Mouse (Mus musculus) MEL (cell line): ENCODE results near the gene Rin2. TPM values are rescaled to one million over a fixed set of nuclear protein-coding genes. Genes with fewer than 3 reads are reported as not detected.

Source experiments
- DNase-seq: peaks from one replicate; pipeline ENCODE4 v3.0.0; 2011; ENCODE audit warnings: low read depth, low spot score
- H3K27ac ChIP-seq: 2 replicates; pipeline ENCODE4 v1.5.1; 2012; ENCODE audit warnings: low read depth, mild to moderate bottlenecking, control low read depth, low read length, moderate library complexity; ENCODE audit not compliant: control insufficient read depth
- H3K27me3 ChIP-seq, 2 experiments: fragments of 150-350 bp in 1 of 2; sonication (generic) in 1 of 2; 2 replicates each; pipeline ENCODE4 v1.6.1; 2012; ENCODE audit warnings: low read length in 2 of 2, mild to moderate bottlenecking in 2 of 2, improper control_type of control experiment in 1 of 2, moderate library complexity in 1 of 2; ENCODE audit not compliant: insufficient read depth in 2 of 2, control insufficient read depth in 1 of 2
- H3K36me3 ChIP-seq, 2 experiments: 2 replicates each; pipeline ENCODE4 v1.6.1; 2012 to 2014; ENCODE audit warnings: low read length in 2 of 2, improper control_type of control experiment in 1 of 2, inconsistent platforms in 1 of 2, mild to moderate bottlenecking in 1 of 2; ENCODE audit not compliant: insufficient read depth in 2 of 2, control insufficient read depth in 1 of 2
- H3K4me1 ChIP-seq, 2 experiments: fragments of 150-350 bp in 1 of 2; sonication (generic) in 1 of 2; 2 replicates each; pipeline ENCODE4 v1.6.1; 2012; ENCODE audit warnings: low read length in 2 of 2, improper control_type of control experiment in 1 of 2, mild to moderate bottlenecking in 1 of 2; ENCODE audit not compliant: insufficient read depth in 2 of 2, control insufficient read depth in 1 of 2
- H3K4me3 ChIP-seq, 2 experiments: fragments of 150-350 bp in 1 of 2; sonication (generic) in 1 of 2; 2 replicates each; pipeline ENCODE4 v1.5.1; 2012; ENCODE audit warnings: low read depth in 2 of 2, low read length in 2 of 2, mild to moderate bottlenecking in 2 of 2, moderate library complexity in 2 of 2, control low read depth in 1 of 2, improper control_type of control experiment in 1 of 2; ENCODE audit not compliant: control insufficient read depth in 1 of 2, insufficient read depth in 1 of 2
- H3K79me2 ChIP-seq: 2 replicates; pipeline ENCODE4 v1.6.1; 2012; ENCODE audit warnings: mild to moderate bottlenecking, low read length, moderate library complexity; ENCODE audit not compliant: control insufficient read depth, poor library complexity, insufficient read depth
- H3K9ac ChIP-seq: 2 replicates; pipeline ENCODE4 v1.6.1; 2012; ENCODE audit warnings: low read depth, mild to moderate bottlenecking, control low read depth, low read length, moderate library complexity; ENCODE audit not compliant: control insufficient read depth, poor library complexity, severe bottlenecking
- H3K9me3 ChIP-seq: fragments of 150-350 bp; sonication (generic); replicated peaks from 2 replicates; pipeline ENCODE4 v1.6.1; 2012; ENCODE audit warnings: mild to moderate bottlenecking, low read length, improper control_type of control experiment, moderate library complexity; ENCODE audit not compliant: insufficient read depth
- CTCF ChIP-seq, 3 experiments: IDR thresholded peaks in 2 of 3; conservative IDR thresholded peaks in 1 of 3; 2 replicates each; pipeline ENCODE4 v1.5.1; 2011 to 2012; ENCODE audit warnings: low read length in 3 of 3, low read depth in 2 of 3, mild to moderate bottlenecking in 2 of 3, improper control_type of control experiment in 1 of 3, inconsistent platforms in 1 of 3, mixed read lengths in 1 of 3, moderate library complexity in 1 of 3; ENCODE audit not compliant: control insufficient read depth in 1 of 3, insufficient read depth in 1 of 3, poor library complexity in 1 of 3, severe bottlenecking in 1 of 3
- ETS1 ChIP-seq: IDR thresholded peaks from 2 replicates; pipeline ENCODE4 v1.6.1; 2012; ENCODE audit warnings: low read depth, mild to moderate bottlenecking, inconsistent platforms, low read length, improper control_type of control experiment, moderate library complexity
- GABPA ChIP-seq: IDR thresholded peaks from 2 replicates; pipeline ENCODE4 v1.6.1; 2012; ENCODE audit warnings: low read depth, mild to moderate bottlenecking, inconsistent platforms, low read length, improper control_type of control experiment, moderate library complexity
- GATA1 ChIP-seq: IDR thresholded peaks from 2 replicates; pipeline ENCODE4 v1.6.1; 2011; ENCODE audit warnings: low read depth, low read length, improper control_type of control experiment
- HCFC1 ChIP-seq: IDR thresholded peaks from 2 replicates; pipeline ENCODE4 v1.6.1; 2012; ENCODE audit warnings: low read depth, mild to moderate bottlenecking, inconsistent platforms, low read length, improper control_type of control experiment, moderate library complexity
- MAX ChIP-seq: IDR thresholded peaks from 2 replicates; pipeline ENCODE4 v1.6.1; 2011; ENCODE audit warnings: low read length, improper control_type of control experiment
- MAZ ChIP-seq: IDR thresholded peaks from 2 replicates; pipeline ENCODE4 v1.6.1; 2012; ENCODE audit warnings: low read depth, mild to moderate bottlenecking, inconsistent platforms, low read length, improper control_type of control experiment
- MEF2A ChIP-seq: IDR thresholded peaks from 2 replicates; pipeline ENCODE4 v1.6.1; 2014; ENCODE audit warnings: low read depth, mild to moderate bottlenecking, inconsistent platforms, low read length, improper control_type of control experiment; ENCODE audit not compliant: poor library complexity, insufficient replicate concordance, severe bottlenecking; ENCODE audit errors: extremely low read depth
- NELFE ChIP-seq: IDR thresholded peaks from 2 replicates; pipeline ENCODE4 v1.6.1; 2011; ENCODE audit warnings: low read depth, low read length, improper control_type of control experiment
- RAD21 ChIP-seq: IDR thresholded peaks from 2 replicates; pipeline ENCODE4 v1.6.1; 2011; ENCODE audit warnings: mild to moderate bottlenecking, low read depth, low read length, improper control_type of control experiment
- TAL1 ChIP-seq: IDR thresholded peaks from 2 replicates; pipeline ENCODE4 v1.6.1; 2012; ENCODE audit warnings: mild to moderate bottlenecking, inconsistent platforms, low read length, moderate library complexity, mixed read lengths
- TCF12 ChIP-seq: IDR thresholded peaks from 2 replicates; pipeline ENCODE4 v1.6.1; 2014; ENCODE audit warnings: low read depth, mild to moderate bottlenecking, inconsistent platforms, low read length, improper control_type of control experiment, moderate library complexity
- UBTF ChIP-seq: IDR thresholded peaks from 2 replicates; pipeline ENCODE4 v1.6.1; 2012; ENCODE audit warnings: low read depth, mild to moderate bottlenecking, inconsistent platforms, low read length, improper control_type of control experiment, moderate library complexity, borderline replicate concordance; ENCODE audit not compliant: insufficient read depth
- USF1 ChIP-seq: IDR thresholded peaks from 2 replicates; pipeline ENCODE4 v1.6.1; 2014; ENCODE audit warnings: low read depth, mild to moderate bottlenecking, inconsistent platforms, low read length, improper control_type of control experiment, moderate library complexity
- USF2 ChIP-seq, 2 experiments: IDR thresholded peaks; 2 replicates each; pipeline ENCODE4 v1.6.1; 2011 to 2012; ENCODE audit warnings: improper control_type of control experiment in 2 of 2, low read length in 2 of 2, borderline replicate concordance in 1 of 2, inconsistent platforms in 1 of 2, low read depth in 1 of 2, mild to moderate bottlenecking in 1 of 2; ENCODE audit not compliant: insufficient read depth in 1 of 2
- ZC3H11A ChIP-seq: IDR thresholded peaks from 2 replicates; pipeline ENCODE4 v1.6.1; 2012; ENCODE audit warnings: low read depth, mild to moderate bottlenecking, inconsistent platforms, low read length, improper control_type of control experiment
- ZMIZ1 ChIP-seq: IDR thresholded peaks from 2 replicates; pipeline ENCODE4 v1.6.1; 2012; ENCODE audit warnings: low read depth, mild to moderate bottlenecking, inconsistent platforms, low read length, improper control_type of control experiment, moderate library complexity
- ZNF384 ChIP-seq: IDR thresholded peaks from 2 replicates; pipeline ENCODE4 v1.6.1; 2012; ENCODE audit warnings: low read depth, mild to moderate bottlenecking, inconsistent platforms, low read length, improper control_type of control experiment
- polyA plus RNA-seq, 2 experiments: library from polyadenylated mRNA; stranded (reverse) in 1 of 2; unstranded in 1 of 2; fragments of >175 nt in 1 of 2; fragments of >200 nt in 1 of 2; gene quantifications; 2 replicates each; pipeline versions ENCODE4 v1.2.1 to v1.2.4; 2012; ENCODE audit warnings: low replicate concordance in 2 of 2, low read depth in 1 of 2; ENCODE audit not compliant: insufficient read length in 2 of 2, insufficient read depth in 1 of 2, missing spikeins in 1 of 2
- total RNA-seq: library from RNA; depleted of rRNA; stranded (reverse); fragments of 300-350 nt; gene quantifications from 2 replicates; pipeline ENCODE4 v1.2.3, GENCODE M21; 2012

Gene Rin2
- total and polyA plus RNA-seq, 3 experiments: 0.01 TPM; not detected in 2

- no peaks in the 10 kb centered on the region for H3K9me3 ChIP-seq
- no peak for DNase-seq
- H3K79me2 ChIP-seq: no peaks in the 10 kb centered on the region
- TF ChIP-seq CTCF (IDR thresholded peaks at IDR 0.05 in 2 of 3, conservative IDR thresholded peaks at IDR 0.05 in 1 of 3; ENCODE audit: control insufficient read depth in 1 of 3, insufficient read depth in 1 of 3, low read depth in 2 of 3, low read length in 3 of 3, poor library complexity in 1 of 3, severe bottlenecking in 1 of 3) (no peak), MAX (no peak), ZC3H11A (no peak), GATA1 (no peak), USF2 (IDR thresholded peaks at IDR 0.05; ENCODE audit: borderline replicate concordance in 1 of 2, insufficient read depth in 1 of 2, low read depth in 1 of 2, low read length in 2 of 2) (no peak), MAZ (no peak), HCFC1 (no peak), ZMIZ1 (no peak), MEF2A (no peak), ZNF384 (no peak), UBTF (no peak), RAD21 (no peak), GABPA (no peak), USF1 (no peak), ETS1 (no peak), NELFE (no peak)
- TF ChIP-seq, all 39 proteins: peak for 0
- H3K4me1 ChIP-seq: no peaks in the 10 kb centered on the region
- no peaks in the 10 kb centered on the region for H3K27me3 ChIP-seq
- H3K4me3 ChIP-seq: no peak overlapping the region
- no peaks in the 10 kb centered on the region for H3K36me3 ChIP-seq
- H3K27ac ChIP-seq: no peak overlapping the region
- no peak overlapping the region for H3K9ac ChIP-seq
Observed at GRCm38 (mm10) chr2:145831949-145832835, 157.2 kb downstream of the Rin2 start.

DNA sequence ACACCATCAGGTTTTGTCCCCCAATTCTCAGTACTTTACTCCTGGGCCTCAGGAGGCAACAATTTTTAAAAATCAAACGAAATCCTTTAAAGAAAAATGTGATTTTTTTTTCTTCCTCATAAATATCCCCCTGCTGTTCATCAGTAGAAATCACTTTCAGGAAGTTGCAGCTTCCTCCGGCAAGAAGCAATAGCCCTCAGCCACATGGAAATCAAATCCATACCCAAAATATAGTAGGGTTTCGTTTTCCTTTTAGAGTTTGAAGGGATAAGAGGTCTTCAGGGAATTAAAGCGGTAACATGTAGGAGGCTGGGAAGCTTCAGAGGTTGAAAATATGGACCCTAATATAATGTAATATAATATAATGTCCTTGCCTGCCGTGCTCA lies 157.8 kb downstream of the Rin2 start:
- Histone ChIP-seq H3K27ac (no peak overlapping the region), H3K27me3 (no peaks in the 10 kb centered on the region), H3K4me1 (no peaks in the 10 kb centered on the region), H3K4me3 (no peak overlapping the region), H3K79me2 (no peaks in the 10 kb centered on the region)
- DNase-seq: no peak
- no peak for TF ChIP-seq TAL1
- no peak for TF ChIP-seq TCF12
- TF ChIP-seq, all 39 proteins: peak for 0
- Histone ChIP-seq H3K36me3 (no peaks in the 10 kb centered on the region), H3K9me3 (no peaks in the 10 kb centered on the region), H3K9ac (no peak overlapping the region)
